Mouse (Mus musculus): ENCODE measurements at regions not wholly inside any gene's neighbourhood (a gene's known extent, or its start where the extent isn't known, plus 50 kb on each side); places are given as distances from the start of the nearest gene placed in this dataset.

GRCm38 (mm10) chr3:142975606-142976005, 93.8 kb upstream of the Pkn2 start:
- TF ChIP-seq CTCF (IDR thresholded peaks at IDR 0.05; ENCODE audit: low read depth) (no peak), EP300 (IDR thresholded peaks at IDR 0.05; ENCODE audit: low read depth) (no peak)

Measured in heart, postnatal 0 days (tissue).